Mouse (Mus musculus): ENCODE measurements around the gene Gm10234.
A peak's percentile ranks its signal among the peaks of the same experiment; 100 is the strongest.

Gm10234 gene

GRCm38 (mm10) chr6:95321812-95322211, at the start of gene Gm10234:
Gm10234 (plus strand) TSS chr6:95322112.
- no peak for DNase-seq (ENCODE audit: low read depth, low spot score)

DNA sequence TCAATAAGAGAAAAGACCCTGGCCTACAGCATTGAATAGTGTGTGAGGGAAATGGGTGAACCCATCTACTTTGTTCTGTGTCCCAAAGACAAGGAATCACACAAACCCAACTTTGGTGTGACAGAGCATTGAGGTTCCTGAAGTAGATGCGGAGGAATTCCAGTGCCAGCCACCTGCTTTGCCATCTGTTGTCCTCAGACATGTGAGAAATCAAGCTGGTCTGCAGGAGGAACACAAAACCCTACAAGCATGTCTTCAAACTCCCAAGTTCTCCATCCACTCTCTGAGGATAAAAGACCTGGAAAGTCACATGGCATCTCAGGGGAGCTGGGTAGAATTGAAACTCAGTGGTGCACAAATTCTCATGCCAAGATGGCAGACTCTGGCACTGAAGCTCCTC, 44.3 kb upstream of the Gm10234 start:
- DNase-seq (ENCODE audit: low read depth, low spot score), result no peak

DNA sequence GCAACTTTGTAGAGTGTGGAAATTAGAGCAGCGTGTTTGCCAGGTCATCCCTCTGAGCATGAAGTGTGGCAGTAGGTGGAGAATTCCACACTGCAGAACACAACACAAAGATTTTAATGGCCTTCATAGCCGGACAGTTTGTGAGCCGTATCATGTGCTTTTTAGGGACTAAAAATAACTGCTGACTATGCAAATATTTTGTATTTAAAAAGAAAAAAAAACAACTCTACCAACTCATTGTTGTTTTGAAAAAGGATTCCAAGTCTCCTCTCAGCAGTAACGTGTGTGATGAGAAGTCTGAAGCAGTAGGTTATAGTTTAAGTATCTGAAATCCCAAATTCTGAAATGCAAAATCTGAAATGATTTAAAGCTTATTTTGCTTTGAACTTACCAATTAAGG, 25.9 kb upstream of the Gm10234 start:
- DNase-seq (ENCODE audit: low read depth, low spot score), result no peak

GRCm38 (mm10) chr6:95298387-95298786, 23.5 kb upstream of the Gm10234 start:
- no peak for DNase-seq (ENCODE audit: low read depth, low spot score)

GRCm38 (mm10) chr6:95300658-95301057, 21.3 kb upstream of the Gm10234 start:
- peak; percentile 14 for DNase-seq (ENCODE audit: low read depth, low spot score)

DNA sequence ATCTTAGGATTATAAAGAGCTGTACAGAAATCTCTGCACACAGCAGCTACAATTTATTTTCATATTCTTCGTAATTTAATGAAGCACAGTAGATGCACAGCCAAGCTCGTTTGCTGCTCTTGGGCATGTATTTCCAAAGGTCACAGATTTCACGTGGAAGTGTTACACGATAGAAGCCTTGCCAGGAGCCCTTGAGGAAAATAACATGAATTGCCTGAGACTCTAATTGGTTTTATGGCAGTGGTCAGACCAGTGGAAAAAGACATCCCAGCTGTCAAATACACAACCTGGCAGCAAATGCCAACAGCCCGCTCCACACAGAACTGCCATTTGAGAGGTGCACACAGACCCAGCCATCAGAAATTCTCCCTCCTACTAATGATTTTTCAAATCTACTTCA, 9.3 kb downstream of the Gm10234 start:
- no peak for DNase-seq (ENCODE audit: low read depth, low spot score)

DNA sequence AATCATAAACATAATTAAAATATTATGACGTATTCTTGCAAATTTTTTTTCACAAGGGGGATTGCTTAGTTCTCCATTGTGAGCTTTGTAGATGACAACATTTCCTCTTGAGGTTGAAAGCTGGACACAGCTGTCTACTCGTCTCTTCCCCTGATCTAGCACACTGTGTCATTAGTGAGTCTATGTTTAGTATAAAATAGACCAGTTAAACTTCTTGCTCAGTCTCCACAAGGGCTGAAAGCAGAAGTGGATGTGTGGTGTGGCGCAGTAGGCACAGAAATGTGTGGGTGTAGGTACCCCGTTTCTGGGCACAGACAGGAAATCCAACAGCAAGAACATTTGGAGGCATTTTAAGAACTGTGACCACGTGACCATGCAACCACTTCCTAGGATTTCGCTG, 12.9 kb downstream of the Gm10234 start:
- DNase-seq (ENCODE audit: low read depth, low spot score), result no peak

DNA sequence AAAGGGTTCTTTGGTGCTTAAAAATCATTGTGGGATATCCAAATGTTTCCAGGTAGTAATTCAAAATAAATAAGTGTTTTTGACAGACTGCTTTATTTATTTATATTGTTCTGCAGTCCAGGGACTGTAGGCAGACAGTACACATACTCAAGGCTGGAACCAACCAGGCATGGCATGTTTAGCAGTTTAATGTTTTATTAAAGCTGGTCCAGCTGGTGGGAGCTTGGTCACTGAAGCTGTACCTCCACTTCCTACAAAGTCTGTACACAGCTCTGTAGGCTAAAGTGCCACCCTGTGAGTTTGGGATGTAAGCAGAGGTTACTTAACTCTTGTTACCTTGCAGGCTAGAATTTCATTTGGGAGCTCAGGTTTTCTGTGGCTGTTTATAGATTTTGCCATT, 27.5 kb downstream of the Gm10234 start:
- DNase-seq (ENCODE audit: low read depth, low spot score), result no peak

DNA sequence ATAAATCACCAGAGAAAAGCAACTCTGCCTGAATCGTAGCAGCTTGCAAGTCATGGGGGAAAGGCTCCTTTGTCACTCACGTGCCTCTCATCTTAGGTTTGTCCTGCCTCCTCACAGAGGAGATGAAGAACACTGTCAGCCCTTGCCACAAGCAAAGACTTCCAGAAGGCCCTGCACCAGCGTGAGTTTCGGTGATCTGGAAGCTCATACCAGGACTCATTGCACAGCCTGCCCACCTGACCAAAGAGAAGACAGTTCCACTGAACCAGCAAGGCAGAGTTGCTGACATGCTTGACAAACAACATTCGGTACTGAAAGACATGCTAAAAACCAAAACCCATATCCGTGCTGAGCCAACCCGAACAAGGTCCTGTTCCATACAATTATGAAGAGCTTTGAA, 31.1 kb downstream of the Gm10234 start:
- DNase-seq (ENCODE audit: low read depth, low spot score), result no peak

DNA sequence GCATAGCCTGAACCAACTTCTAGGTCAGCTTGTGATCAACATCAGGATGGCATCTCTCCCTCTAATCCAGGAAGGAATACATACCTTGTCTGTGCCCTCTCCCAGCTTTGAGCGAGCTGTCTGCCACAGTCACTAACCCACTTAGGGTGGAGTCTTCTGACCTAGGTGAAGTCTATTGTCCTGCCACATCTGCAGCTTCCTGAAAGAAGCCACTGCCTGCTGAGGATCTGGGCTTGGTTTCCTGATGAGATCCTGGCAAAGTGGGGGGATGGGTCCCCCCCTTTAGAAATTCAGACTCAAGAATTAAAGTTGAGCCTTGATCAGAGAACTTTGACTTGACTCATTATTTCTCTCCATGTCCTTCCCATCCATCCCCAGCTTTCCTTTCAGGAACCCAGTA, 32.0 kb downstream of the Gm10234 start:
- peak; percentile 3 for DNase-seq (ENCODE audit: low read depth, low spot score)

DNA sequence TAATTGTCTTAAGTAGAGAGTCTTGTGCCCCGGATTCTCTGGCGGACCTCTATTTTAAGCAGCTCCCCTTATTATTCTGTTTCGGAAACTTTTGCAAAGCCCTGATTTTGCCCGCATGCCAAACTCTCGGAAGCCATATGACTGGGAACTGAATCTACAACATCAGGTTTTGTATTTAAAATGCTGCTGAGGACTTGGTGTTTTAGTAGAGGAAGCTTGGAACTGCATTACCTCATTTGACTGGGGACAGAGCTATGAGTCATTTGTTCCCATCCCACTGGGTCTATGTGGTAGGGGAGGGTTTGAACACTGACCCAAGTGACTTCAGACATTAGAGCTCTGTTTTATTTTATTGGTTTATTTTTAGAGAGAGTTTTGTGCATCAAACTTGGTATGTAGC, 38.2 kb downstream of the Gm10234 start:
- DNase-seq (ENCODE audit: low read depth, low spot score), result no peak

GRCm38 (mm10) chr6:95362707-95363106, 40.8 kb downstream of the Gm10234 start:
- no peak for DNase-seq (ENCODE audit: low read depth, low spot score)

DNA sequence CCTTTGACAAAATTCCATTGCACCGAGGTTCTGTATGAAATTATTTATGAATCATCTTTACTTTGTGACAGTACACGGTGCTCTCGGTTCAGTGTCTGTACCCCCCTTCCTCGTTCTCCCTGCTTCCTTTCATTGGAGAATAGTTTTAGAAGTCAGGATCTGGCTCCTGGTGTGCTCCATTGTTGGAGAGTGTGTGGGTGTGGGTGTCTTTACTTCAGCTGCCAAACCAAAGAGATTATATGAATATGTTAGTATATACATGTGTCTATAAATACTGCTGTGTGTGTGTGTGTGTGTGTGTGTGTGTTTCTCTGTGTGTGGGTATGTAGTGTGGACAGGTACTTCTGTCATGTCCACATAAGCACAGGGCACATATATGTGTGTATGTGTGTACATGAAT, 49.9 kb downstream of the Gm10234 start:
- no peak for DNase-seq (ENCODE audit: low read depth, low spot score)
